ENCODE assay signal across 10 mouse cellular contexts in genomic region chr12:41314811-41315461, GRCm38 (mm10).
DNase-seq lines count a peak whose midpoint lies in the region; ATAC-seq and TF ChIP-seq lines count a peak whose summit lies in the region.
"Had no signal": no experiment of that assay in that cellular context is flagged by ENCODE, and none has a peak within 500 bp of the region (broad histone marks: within the 10 kb centered on the region; RNA-seq: fewer than 3 reads in every experiment).

No protein-coding gene starts in this region.

- TF ChIP-seq CTCF in intestine, postnatal 0 days (IDR thresholded peaks at IDR 0.05; ENCODE audit: low read depth): no peak

- no peaks in the 10 kb centered on the region for H3K36me3 ChIP-seq in intestine, embryonic 15.5 days
- no peaks in the 10 kb centered on the region for H3K36me3 ChIP-seq in intestine, postnatal 0 days (ENCODE audit: control insufficient read depth, insufficient read depth)
- H3K36me3 ChIP-seq in hindbrain, embryonic 10.5 days: no peaks in the 10 kb centered on the region
- no peaks in the 10 kb centered on the region for H3K36me3 ChIP-seq in midbrain, embryonic 15.5 days (replicated peaks)

- ATAC-seq in intestine, embryonic 15.5 days: 0 out of 2 replicates have a peak, but pooled peaks have one; percentile 31
- ATAC-seq in intestine, postnatal 0 days: no peak
- peak; percentile 75 for ATAC-seq in midbrain, embryonic 15.5 days (replicated peaks)

- no peak overlapping the region for H3K9ac ChIP-seq in intestine, embryonic 15.5 days
- no peak overlapping the region for H3K9ac ChIP-seq in intestine, postnatal 0 days (ENCODE audit: low read depth, low read length)
- H3K9ac ChIP-seq in midbrain, embryonic 15.5 days: no peak overlapping the region

- DNase-seq in embryo, embryonic 10.5 days (ENCODE audit: low spot score): peak; percentile 77
- peak; percentile 29 for DNase-seq in hindbrain, embryonic 10.5 days (ENCODE audit: low spot score)
- no peak for DNase-seq in urinary bladder, postnatal 4 days (ENCODE audit: low spot score in 2 of 2)
- no peak for DNase-seq in cerebellum, postnatal 4 days (ENCODE audit: low spot score in 2 of 2)
- no peak for DNase-seq in urinary bladder, postnatal 14 days (ENCODE audit: low spot score)
- DNase-seq: cerebellum, postnatal 36 days; thymus, postnatal 4 days had no signal

- H3K4me2 ChIP-seq in intestine, embryonic 15.5 days (replicated peaks): no peak overlapping the region
- H3K4me2 ChIP-seq in intestine, postnatal 0 days (replicated peaks; ENCODE audit: low read depth): no peak overlapping the region
- peak overlapping the region; percentile 5; the same call in 1 of the 2 replicates for H3K4me2 ChIP-seq in midbrain, embryonic 15.5 days

- H3K4me3 ChIP-seq in intestine, embryonic 15.5 days (replicated peaks): no peak overlapping the region
- no peak overlapping the region for H3K4me3 ChIP-seq in intestine, postnatal 0 days (ENCODE audit: low read depth, low read length)
- peak overlapping the region; percentile 21 for H3K4me3 ChIP-seq in hindbrain, embryonic 10.5 days
- no peak overlapping the region for H3K4me3 ChIP-seq in midbrain, embryonic 15.5 days

- H3K9me3 ChIP-seq in intestine, embryonic 15.5 days: no peaks in the 10 kb centered on the region
- H3K9me3 ChIP-seq in intestine, postnatal 0 days (ENCODE audit: control insufficient read depth): no peaks in the 10 kb centered on the region
- no peaks in the 10 kb centered on the region for H3K9me3 ChIP-seq in hindbrain, embryonic 10.5 days
- H3K9me3 ChIP-seq in midbrain, embryonic 15.5 days: no peaks in the 10 kb centered on the region

- H3K27ac ChIP-seq in intestine, embryonic 15.5 days: no peak overlapping the region
- H3K27ac ChIP-seq in intestine, postnatal 0 days (ENCODE audit: low read depth, low read length): no peak overlapping the region
- H3K27ac ChIP-seq in hindbrain, embryonic 10.5 days: peak overlapping the region; percentile 81
- H3K27ac ChIP-seq in midbrain, embryonic 15.5 days: no peak overlapping the region

- no peaks in the 10 kb centered on the region for H3K27me3 ChIP-seq in intestine, embryonic 15.5 days (replicated peaks)
- H3K27me3 ChIP-seq in intestine, postnatal 0 days (replicated peaks; ENCODE audit: control insufficient read depth, insufficient read depth, low read length): no peaks in the 10 kb centered on the region
- no peaks in the 10 kb centered on the region for H3K27me3 ChIP-seq in hindbrain, embryonic 10.5 days (ENCODE audit: insufficient read depth, poor library complexity, severe bottlenecking)
- H3K27me3 ChIP-seq in midbrain, embryonic 15.5 days (replicated peaks): no peaks in the 10 kb centered on the region

- H3K4me1 ChIP-seq in intestine, embryonic 15.5 days (replicated peaks): 0 out of 2 replicates have a peak, but pooled peaks cover 4% of the 10 kb centered on the region
- H3K4me1 ChIP-seq in intestine, postnatal 0 days (replicated peaks; ENCODE audit: control insufficient read depth, insufficient read depth, low read length): no peaks in the 10 kb centered on the region
- peaks cover 13% of the 10 kb centered on the region for H3K4me1 ChIP-seq in hindbrain, embryonic 10.5 days (replicated peaks)
- H3K4me1 ChIP-seq in midbrain, embryonic 15.5 days: peaks cover 6% of the 10 kb centered on the region; the same call in 1 of the 2 replicates

- WGBS in intestine, embryonic 15.5 days: 21% methylated on average over 11 of the region's 11 CpGs
- WGBS in intestine, postnatal 0 days: 40% methylated on average over 11 of the region's 11 CpGs
- WGBS in hindbrain, embryonic 10.5 days: 17% methylated on average over 11 of the region's 11 CpGs
- 11% methylated on average over 11 of the region's 11 CpGs for WGBS in midbrain, embryonic 15.5 days

Comparison
In these comparisons a context has a peak if more than half of its experiments do, and no peak if none do; other contexts are left out.
1. DNase-seq: peak in embryo, embryonic 10.5 days (single experiment) and hindbrain, embryonic 10.5 days (single experiment); none in urinary bladder, postnatal 4 days (0 of 2), cerebellum, postnatal 4 days (0 of 2) and urinary bladder, postnatal 14 days (single experiment).